Mouse (Mus musculus) kidney, postnatal 4 days (tissue): ENCODE results near the gene Rcl1.

Experiments
- DNase-seq, 2 experiments: peaks; one replicate each; pipeline ENCODE4 v3.0.0; 2021; ENCODE audit warnings: mixed read lengths in 2 of 2

Rcl1 gene

GRCm38 (mm10) chr19:29155552-29155951 lies 54.4 kb downstream of the Rcl1 start:
- DNase-seq = no peak

GRCm38 (mm10) chr19:29156417-29156816 lies 55.2 kb downstream of the Rcl1 start:
- DNase-seq = no peak

- no peak for DNase-seq
Measured at GRCm38 (mm10) chr19:29157678-29158466, 56.7 kb downstream of the Rcl1 start.

DNA sequence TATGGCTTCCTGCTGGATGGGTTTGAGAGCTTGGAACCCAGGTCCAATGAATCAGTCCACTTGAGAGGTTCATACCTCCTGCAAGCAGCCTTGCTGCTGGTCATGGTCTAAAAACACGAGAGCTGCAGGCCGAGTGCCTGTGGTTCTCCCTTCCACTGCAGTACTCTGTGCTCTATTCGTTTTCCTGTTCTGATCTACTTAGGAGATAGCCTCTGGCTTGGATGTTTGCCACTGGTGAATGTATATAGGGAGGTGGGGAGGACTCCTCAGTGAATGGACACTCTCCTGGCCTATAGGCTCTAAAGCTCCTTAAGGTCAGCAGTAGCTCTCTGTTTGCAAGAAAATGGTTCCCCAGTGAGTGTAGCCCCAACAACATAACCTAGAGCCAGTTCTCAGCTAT lies 57.3 kb downstream of the Rcl1 start:
- DNase-seq = no peak

- DNase-seq = no peak
Measured at GRCm38 (mm10) chr19:29163817-29164527, 62.8 kb downstream of the Rcl1 start.

GRCm38 (mm10) chr19:29164528-29165166 lies 63.5 kb downstream of the Rcl1 start:
- no peak for DNase-seq

GRCm38 (mm10) chr19:29167938-29168337 lies 66.8 kb downstream of the Rcl1 start:
- no peak for DNase-seq

- no peak for DNase-seq
Measured at GRCm38 (mm10) chr19:29180336-29180735, 79.2 kb downstream of the Rcl1 start.

DNA sequence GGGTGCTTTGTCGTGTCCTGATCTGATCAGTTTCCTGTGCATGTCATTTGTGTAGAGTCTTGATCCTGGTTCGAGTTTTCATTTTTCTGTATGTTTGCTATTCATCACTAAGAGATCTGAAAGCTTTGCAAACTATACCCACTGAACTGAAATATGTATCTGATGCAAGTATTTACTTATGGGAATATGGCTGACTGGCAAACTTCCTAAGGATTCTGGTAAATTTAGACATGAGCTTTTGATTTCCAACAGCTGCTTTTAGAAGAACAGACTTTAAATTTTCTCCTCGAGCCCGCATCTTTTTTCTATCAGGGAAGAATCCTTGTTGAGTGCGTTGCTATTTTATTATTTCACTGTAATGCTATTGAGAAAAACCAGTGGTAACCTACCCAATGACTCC lies 81.0 kb downstream of the Rcl1 start:
- DNase-seq = no peak

DNA sequence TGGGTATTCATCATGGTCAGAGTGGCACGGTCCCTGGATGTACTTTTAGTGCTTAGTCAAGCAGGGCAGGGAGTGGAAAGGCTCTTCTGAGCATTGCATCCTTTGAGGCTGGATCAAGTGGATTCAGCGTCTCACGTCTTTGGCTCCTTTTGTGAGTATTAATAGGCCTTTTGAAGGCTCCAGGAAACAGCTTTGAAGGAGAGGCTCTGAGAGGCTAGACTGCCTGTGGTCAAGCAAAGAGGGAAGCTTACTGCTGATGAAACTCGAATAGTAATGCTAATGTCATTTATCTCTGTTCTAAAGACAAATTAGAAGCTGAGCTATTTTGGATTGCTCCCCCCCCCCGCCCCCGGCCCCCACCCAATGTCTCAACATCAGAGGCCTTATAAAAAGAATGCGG lies 83.9 kb downstream of the Rcl1 start:
- no peak for DNase-seq

DNA sequence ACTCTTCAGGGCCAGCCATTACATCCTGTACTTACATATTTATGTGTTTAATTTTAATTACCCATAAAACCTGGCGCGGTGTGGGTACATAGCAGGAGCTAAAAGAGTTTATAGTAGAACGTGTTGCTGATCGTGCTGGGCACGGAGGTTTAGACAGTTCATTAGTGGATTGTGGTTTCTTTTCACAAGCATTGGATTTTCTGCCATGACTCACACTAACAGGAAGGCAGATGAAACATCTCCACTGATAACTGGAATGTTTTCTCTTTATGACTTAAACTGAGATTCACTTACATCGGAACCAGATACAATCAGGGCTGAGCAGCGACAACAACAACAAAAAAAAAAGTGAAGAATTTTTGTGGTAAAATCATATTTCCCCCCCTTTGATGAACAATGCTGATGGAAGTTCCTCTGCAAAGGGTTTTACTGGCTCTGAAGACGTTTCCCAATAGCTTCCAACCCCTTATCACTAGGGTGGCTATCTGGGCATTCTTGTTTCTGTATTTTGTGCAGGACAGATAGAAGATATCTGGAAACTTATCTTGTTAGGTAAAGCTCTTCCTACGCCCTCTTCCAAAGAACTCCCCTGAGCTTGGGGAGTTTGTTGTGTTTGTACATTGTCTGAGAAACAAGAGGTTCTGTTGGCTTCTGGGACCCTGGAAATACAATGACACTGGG lies 84.5 kb downstream of the Rcl1 start:
- no peak for DNase-seq

GRCm38 (mm10) chr19:29188879-29189278 lies 87.7 kb downstream of the Rcl1 start:
- no peak for DNase-seq
